Mouse (Mus musculus) heart, postnatal 25 days (tissue): ENCODE data around the gene Smc1b. TPM values are rescaled to one million over a fixed set of nuclear protein-coding genes. Genes with fewer than 3 reads are reported as not detected.

Experiments
- DNase-seq: peaks from one replicate; pipeline ENCODE4 v3.0.0; 2022; ENCODE audit warnings: low spot score
- intact Hi-C: fragments of 180-260 bp; cut with DNase I; formaldehyde crosslinking; loops from one replicate; pipeline ENCODE4 v1.15.1; 2025
- total RNA-seq, 2 experiments: library from RNA; stranded (reverse); gene quantifications; 2 replicates each; pipeline ENCODE4 v1.2.3; 2021

Smc1b gene
- total RNA-seq, 2 experiments from 2014 or later = not detected

DNA sequence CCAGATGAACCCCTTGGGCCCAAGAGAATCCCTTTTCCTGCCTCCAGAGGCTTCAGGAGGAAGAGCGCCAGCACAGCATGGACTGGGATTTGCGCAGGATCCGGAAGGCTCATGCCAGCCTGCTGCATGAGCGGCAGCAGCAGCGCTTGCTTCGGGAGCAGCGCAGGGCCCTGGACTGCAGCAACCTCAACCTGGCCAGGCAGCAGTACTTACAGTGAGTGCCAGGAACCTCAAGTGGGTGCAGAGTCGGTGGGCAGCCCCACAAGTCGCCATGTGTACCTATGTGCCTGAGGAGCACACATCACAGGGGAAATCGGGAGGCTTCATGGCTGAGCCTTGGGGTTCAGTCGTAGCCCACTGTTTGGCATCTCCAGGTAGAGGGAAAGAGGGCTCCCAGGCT, 11.4 kb upstream of the Smc1b start:
- intact Hi-C loops = no loop called here
- DNase-seq = no peak

DNA sequence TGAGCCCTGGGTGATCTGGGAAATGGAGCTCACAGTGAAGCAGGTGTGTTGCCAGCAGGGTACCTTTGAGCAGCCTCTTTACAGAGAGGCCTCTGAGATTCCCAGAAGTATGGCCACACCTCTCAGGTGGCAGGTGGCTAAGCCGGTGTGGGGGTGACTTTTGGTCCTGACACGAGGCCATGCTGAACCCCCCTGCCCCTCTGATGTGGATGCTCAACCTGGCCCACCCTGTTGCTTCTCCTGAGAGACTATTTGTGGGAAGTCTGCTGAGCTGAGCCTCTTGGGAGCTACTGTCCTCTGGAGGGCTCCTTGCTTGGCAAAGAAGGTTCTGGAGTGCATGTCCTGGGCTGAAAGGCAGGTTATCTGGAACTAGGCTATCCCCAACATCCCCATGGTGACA, 10.7 kb upstream of the Smc1b start:
- no peak for DNase-seq
- intact Hi-C loops = no loop called here

DNA sequence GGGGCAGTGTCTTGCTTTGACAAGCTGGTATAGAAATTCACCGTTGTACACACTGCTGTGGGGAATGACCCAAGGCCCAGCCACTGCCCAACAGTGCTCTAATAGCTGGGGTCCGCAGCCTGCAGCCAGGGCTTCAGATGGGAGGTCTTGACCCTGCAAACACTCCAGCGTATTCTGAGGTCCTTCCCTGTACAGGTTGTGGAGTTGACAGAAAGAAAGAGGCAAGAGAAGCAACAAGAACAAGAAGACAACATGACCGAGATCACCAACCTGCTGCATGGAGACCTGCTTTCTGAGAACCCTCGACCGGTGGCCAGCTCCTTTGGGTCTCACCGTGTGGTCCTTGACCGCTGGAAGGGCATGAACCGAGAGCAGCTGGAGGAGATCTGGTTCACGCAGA, 9.5 kb upstream of the Smc1b start:
- intact Hi-C loops = no loop called here
- no peak for DNase-seq

DNA sequence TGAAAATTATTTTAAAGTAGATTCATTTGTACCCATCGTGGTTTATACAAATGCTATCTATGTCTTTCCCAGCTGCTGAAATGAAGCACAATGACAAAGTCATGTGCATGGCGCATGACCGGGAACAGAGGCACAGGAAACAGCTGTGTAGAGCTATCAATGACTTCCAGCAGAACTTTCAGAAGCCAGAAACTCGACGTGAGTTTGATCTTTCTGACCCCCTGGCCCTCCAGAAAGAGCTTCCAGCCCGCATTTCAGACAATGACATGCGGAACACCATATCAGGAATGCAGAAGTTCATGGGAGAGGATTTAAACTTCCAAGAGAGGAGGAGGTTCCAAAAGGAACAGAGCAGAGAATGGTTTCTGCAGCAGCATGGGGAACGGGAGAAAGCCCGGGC, 3.4 kb upstream of the Smc1b start:
- intact Hi-C loops = no loop called here

DNA sequence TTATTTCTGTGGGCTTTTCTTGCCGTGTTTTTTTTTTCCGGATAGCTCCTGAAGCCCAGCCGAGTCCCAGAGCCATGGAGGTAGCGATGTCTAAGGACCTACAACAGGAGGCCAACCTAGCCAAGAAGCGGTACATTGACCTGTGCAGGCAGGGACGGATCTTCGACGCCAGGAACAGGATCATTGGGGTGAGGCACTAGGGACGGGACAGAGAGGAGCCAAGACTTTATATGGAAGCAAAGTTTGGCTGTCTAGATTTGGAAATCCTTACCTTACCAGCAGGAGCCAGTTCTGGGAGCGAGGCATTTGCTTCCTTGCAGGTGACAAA, 393 bp upstream of the Smc1b start:
- DNase-seq = no peak
- intact Hi-C loops = no loop called here

More for the DNA sequence above, 3.4 kb upstream of the Smc1b start:
- DNase-seq = no peak

DNA sequence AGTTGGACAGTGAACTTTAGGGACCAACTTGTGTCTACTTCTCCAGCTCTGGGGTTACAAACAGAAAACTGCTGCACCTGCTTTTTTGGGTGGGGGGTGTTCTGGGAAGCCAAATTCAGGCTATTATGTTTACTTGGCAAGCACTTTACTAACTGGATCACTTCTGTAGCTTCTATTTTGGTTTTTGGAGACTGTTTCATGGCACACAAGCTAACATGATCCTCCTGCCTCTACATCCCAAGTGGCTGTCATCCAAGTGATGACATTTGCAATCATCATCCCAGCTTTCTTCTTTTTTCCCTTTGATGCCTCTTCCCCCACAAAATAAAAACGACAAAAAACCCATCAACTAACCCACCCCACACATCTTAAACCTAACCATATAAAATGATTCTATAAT, 46.1 kb downstream of the Smc1b start:
- intact Hi-C loops = no loop called here
- no peak for DNase-seq

DNA sequence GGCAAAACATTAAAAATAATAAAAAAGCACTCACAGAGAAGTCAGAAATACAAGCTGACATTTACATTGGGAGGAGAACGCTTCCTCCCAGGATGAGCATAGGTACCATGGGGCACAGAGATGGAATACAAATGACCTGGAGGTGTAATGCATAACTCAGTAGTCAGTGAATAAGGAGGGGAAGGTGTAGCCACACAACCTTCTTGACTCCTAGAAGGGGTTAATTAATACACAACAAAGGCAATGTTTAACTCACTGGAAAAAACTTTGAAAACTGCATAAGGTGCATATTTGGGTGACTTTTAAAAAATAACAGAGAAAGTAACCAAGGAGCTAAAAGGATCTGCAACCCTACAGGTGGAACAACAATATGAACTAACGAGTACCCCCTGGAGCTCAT, 59.1 kb downstream of the Smc1b start:
- DNase-seq = no peak
- intact Hi-C loops = no loop called here

DNA sequence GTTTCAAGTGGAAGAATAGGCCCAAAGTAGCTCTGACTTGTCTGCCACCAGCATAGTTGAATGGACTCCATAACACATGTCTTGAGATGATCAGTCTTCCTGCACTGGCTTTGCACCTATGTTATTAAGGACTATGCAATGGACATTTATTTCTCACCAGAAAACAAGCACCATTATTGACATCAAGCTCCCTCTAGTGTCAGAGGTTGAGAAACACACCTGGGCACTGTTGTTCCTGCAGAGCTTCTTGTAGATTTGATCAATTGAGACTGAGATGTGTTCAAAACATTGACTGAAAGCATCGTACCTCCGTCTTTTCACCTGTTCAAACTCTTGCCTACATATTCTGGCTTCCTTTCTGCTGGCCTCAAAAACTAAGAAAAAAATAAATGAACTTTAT, 61.2 kb downstream of the Smc1b start:
- DNase-seq = no peak
- intact Hi-C loops = loop anchor here (1.0 kb wide), 1 partner anchor 69 kb away; no protein-coding TSS in a partner anchor

DNA sequence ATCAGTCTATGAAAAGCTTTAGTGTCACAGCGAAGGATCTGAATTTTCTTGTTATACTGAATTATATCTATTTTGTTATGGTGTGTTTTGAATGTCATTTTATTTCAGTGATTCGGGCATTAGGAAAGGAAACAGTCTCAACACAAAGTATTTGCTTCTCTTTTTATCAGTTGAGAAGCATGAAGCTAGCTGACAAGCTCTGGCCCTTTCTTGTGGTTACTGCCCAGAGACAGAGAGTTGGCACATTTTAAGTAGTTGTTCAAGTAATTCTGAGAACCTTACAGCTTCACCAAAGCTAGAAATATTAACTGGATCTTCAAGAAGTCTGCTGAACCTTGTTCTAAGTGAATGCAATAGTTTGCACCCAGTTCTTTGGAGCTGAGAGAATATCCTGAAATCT, 68.3 kb downstream of the Smc1b start:
- intact Hi-C loops = no loop called here
- no peak for DNase-seq

DNA sequence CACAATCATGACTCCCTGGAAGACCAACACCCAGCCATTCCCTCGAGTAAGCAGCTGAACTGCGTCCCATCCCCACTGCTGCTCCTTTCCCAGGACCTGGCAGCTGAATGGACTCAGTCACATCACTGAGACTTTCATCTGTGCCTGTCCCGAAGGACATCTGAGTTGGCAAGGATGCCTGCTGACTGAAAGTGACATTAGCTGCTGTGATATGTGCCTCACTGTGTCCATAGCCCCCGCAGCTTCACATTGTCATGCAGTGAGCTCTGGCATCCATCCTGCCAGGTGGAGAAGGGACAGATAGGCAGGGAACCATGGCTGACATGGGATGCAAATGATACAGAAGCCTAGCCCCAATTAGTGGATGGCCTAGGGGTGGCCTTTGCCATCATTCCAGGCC, 76.6 kb downstream of the Smc1b start:
- intact Hi-C loops = no loop called here

DNA sequence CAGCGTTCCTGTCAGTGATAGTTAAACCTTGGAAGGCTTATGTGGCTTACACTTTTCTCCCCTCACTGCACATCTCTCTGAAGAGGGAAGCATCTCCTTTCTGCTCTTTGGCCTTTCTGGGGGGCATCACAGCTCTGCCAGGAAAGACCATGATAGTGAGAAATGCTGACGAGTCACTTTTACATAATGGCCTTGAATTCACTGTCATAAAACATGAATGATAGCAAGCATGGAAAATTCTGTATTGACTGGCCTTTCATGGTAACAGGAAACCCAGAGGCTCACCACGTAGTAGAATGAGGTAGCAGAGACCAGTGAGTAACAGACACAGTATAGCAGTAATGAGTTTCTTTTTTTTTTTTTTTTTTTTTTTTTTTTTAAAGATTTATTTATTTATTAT, 77.7 kb downstream of the Smc1b start:
- intact Hi-C loops = no loop called here
- no peak for DNase-seq

More for the DNA sequence above, 76.6 kb downstream of the Smc1b start:
- no peak for DNase-seq

DNA sequence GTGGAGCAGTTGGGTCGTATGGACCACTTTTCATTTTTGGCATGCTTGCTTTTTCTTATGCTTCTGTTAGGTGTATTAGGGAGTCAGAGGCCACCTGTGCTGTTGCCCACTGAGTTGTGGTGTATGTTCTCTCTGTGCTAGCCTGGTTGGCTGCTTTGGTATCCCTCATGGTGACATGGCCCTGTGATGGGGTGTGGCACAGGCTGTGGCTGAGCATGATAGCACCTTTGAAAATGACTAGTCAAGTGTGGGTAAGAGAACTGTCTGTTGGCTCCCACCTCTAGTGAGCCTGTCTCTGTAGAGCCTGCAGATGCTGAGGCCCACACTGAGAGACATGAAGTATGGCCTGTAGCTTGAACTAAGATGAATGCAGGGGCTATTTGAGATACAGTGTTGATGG, 82.0 kb downstream of the Smc1b start:
- DNase-seq = no peak
- intact Hi-C loops = no loop called here

DNA sequence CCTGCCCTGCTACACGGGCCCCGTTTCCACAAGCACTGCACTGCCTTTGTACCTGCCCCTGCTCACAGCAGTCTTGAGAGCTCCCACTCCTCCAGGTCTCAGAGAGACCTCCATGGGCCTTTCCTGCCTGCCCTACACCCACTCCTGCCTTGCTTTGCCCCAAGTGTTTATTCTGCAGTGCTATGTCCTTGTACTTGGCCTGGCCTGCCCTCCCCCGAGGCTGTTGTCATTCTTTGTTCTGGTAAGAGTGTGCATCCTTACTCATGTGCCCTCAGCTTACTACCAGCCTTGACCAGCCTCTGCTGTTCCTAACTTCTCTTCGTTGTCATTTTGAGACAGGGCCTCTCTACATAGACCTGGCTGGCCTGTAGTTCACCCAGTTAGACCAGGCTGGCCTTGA, 83.9 kb downstream of the Smc1b start:
- no peak for DNase-seq
- intact Hi-C loops = no loop called here

DNA sequence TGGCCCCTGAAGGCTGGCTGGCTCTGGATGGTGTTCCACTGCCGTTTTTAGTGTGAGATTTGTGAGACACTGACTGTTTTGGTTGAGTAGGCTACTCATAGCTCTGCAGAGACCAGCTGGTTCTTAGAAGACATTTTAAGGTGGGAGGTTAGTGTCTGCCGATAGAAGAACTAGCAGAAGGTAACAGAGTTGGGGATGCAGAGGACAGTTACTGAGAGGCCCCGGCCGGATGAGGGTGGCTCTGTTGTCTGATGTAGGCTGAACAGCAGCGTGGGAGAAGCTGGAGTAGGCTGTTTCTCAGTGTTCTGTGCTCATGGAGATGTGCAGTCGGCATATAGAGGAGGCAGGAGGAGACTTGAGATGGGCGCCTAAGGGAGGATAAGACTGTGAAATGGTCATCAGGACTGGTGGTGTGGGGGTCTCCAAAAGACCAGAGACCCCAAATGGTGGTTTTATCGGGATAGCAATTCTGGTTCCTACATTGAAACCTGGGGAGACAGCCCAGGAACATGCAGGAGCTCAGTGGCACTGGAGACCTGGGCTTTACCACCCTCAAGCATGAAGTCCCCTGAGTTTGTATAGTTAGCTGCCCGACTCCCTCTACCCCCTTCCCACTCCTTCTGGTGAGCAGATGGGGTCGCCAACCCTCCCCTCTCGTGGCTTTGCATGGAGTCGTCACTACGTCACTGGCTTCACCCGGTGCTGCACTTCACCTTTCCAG, 85.4 kb downstream of the Smc1b start:
- intact Hi-C loops = no loop called here
- DNase-seq = no peak

DNA sequence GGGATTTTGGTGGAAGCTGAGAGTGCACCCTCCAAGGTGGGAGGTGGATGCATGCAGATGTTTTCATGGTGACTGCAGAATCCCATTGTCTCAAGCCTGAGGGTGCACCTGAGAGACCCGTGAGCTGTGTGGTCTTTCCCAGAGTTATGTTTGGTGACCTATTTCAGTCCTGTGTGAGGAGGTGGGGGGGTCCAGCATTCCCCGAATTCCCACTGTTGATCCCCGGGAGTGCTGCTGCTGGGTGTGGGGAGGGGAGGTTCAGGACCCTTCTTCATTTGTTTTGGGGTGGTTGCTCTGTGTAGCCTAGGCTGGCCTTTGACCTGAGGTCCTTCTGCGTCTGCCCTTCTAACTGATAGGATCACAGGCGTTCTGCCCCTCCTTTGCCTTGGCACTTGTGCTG, 88.0 kb downstream of the Smc1b start:
- no peak for DNase-seq
- intact Hi-C loops = loop anchor here (5.0 kb wide), 1 partner anchor 121 kb away; the partner anchor contains the start of genes Gm29666 and Nup50

DNA sequence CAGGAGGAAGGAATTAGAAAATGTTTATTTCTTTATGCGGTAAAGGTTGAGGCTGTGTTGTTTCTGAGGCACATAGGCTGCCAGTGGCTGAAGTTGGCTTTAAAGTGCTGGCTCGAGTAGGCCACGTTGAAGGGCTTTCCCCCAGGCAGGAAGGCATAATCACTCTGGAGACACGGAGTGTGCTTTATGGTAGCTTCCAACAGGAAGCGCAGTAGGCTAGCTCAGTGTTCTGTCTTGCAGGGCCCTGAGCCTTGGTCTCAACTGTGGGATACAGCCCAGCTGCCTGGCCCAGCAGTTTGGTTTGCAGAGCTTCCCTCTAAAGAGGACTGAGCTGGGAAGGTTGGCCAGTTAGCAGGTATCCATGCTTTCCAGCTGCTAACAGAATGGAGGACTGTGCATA, 88.6 kb downstream of the Smc1b start:
- intact Hi-C loops = loop anchor here (5.0 kb wide), 1 partner anchor 121 kb away; the partner anchor contains the start of genes Gm29666 and Nup50
- DNase-seq = no peak

DNA sequence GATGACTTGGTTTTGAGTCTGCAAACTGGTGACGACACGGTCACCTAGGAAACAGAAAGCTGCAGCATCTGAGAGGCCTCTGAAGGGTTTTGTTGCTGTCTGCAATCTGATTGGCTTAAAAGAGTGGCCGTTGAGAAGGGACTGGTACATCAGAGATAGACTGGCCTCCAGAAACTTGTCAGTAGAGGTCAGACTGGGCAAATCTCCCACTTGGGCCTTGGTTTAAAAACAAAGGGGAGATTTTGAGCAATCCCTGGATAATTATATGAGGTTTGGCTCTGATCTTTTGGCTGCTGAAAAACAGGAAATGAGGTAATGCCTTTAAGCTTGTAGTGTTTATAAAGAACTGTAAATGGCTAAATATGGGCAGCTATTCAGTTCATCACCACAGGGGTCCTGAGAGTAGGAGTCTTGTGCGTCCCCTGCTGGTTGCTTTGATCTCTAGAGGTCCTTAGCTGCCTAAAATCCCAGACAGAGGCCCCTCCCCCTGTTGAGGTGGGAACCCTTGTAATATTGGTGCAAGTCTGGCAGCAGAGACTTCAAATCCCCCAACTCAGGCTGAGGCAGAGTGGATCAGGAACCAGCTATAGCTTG, 89.3 kb downstream of the Smc1b start:
- intact Hi-C loops = loop anchor here (1.0 to 5.0 kb wide), 2 partner anchors 41 to 120 kb away; partner anchors contain the start of genes Gm29666 and Nup50
- peak; percentile 67 for DNase-seq

DNA sequence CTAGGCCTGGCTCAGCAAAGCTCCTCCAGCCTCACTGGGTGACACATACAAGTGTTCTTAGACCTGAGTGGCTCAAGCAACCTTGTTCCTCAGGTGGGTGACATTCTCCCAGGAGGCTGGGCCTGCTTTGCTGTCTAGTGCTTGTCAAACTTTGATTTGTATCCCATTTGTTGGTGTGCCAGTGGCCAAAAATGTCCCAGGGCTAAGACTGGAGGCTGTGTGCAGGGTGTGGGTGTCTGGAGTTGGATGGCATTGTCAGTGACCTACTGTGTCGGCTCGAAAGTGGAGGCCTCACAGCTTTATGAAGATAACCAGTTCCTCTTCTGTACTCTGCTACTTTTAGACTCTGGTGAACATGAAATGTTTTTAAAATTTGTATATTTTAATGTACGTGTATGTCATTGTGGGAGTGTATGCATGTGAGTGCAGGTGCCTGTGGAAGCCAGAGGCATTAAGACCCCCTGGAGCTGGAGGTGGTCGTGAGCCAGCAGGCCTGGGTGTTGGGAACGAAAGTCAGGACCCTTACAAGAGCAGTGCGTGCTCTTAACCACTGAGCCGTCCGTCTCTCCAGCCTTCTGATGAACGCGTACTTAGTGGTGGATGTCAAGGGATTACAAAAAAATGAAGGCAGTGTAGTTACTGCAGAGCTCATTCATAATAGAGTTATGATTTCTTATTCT, 90.1 kb downstream of the Smc1b start:
- DNase-seq = no peak
- intact Hi-C loops = loop anchor here (1.0 to 5.0 kb wide), 2 partner anchors 40 to 119 kb away; partner anchors contain the start of genes Gm29666 and Nup50

DNA sequence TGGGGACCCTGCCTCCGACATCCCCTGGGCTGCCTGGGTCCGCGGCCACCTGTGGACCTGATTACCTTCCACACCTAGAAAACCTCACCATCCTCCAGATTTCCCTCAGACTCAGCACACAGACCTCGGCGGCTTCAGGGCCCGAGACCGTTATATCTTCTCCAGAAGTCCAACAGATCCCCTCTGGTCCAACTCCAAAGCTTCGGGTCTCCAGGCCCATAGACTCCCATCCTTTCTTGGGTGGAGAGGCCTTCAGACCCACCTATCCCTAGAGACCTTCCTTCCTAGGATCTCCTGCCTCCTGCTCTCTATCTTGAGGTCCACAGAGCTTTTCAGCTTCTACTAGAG, 94.4 kb downstream of the Smc1b start:
- DNase-seq = no peak
- intact Hi-C loops = loop anchor here (5.0 kb wide), 1 partner anchor 50 kb away; the partner anchor contains the start of gene 5031439G07Rik

DNA sequence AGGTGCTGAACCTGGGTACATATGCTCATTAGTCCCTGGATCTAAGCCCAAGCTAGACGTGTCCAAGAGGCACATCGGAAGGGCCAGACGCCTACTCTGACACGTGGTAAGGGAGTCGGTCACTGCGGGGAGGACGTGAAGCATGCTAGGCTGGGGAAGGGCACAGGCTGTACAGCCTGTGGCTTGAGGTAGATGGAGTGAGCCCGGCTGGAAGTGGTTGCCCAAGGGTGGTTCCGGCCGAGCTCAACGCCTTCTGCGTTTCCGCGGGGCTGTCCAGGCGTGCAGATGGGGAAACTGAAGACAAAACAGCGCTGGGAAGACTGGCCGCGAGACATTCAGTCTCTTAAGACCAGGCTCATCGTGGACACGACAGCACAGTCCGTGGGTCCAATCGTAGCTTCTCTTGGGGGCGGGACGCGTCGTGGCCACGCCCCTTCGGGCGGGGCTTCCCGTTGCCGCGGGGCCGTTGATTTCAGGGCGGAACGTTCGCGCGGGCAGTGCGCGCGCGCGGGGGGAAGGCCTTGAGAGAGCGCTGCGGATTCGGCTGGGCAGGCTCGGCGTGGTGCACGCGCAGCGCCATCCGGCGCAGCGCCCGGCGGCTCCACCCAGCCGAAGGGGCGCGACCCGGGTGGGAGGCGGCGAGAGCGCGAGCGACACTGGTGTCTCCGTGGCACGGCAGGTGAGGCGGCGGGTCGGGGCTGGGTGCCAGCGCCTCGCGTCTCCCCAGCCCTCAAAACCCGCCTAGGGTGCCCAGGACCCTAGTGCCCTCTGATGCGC, 95.0 kb downstream of the Smc1b start:
- intact Hi-C loops = loop anchor here (5.0 kb wide), 1 partner anchor 49 kb away; the partner anchor contains the start of gene 5031439G07Rik
- DNase-seq = peak; percentile 96
